Mouse (Mus musculus) heart, adult 2 months (tissue): ENCODE data around the gene Flnc.

Experiments used
- CTCF ChIP-seq: fragments of 200-600 bp; IDR thresholded peaks from 2 replicates; pipeline ENCODE4 v1.8.1; 2022; ENCODE audit warnings: antibody characterized with exemption, mild to moderate bottlenecking, moderate library complexity
- POLR2A ChIP-seq: fragments of 200-500 bp; IDR thresholded peaks from 2 replicates; pipeline ENCODE4 v1.6.1; 2011; ENCODE audit warnings: mild to moderate bottlenecking, low read depth, low read length, control low read depth; ENCODE audit not compliant: insufficient read depth

DNA sequence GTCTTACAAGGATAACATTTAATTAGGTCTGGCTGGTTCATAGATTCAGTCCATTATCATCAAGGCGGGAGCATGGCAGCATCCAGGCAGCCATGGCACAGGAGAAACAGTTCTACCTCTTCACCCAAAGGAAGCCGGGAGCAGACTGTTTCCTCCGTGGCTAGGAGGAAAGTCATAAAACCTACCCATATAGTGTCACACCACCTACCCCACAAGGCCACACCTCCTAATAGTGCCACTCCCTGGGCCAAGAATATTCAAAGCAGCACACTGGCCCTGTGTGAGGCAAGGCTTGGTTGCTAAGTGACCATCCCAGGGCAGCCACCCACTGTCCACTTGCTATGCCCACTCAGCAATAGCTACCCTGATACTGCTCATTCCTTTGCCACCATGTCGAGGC lies 38.1 kb downstream of the Flnc start, which contains the start of gene Atp6v1fnb:
- TF ChIP-seq CTCF: no peak
- TF ChIP-seq POLR2A: no peak
